Mouse (Mus musculus): ENCODE measurements around the gene Lyrm1. TPM values are rescaled to one million over a fixed set of nuclear protein-coding genes. Genes with fewer than 3 reads are reported as not detected.
A peak's percentile ranks its signal among the peaks of the same experiment; 100 is the strongest.

Gene Lyrm1
- polyA plus RNA-seq, 1 experiment from 2014 or later = 9.5 TPM

DNA sequence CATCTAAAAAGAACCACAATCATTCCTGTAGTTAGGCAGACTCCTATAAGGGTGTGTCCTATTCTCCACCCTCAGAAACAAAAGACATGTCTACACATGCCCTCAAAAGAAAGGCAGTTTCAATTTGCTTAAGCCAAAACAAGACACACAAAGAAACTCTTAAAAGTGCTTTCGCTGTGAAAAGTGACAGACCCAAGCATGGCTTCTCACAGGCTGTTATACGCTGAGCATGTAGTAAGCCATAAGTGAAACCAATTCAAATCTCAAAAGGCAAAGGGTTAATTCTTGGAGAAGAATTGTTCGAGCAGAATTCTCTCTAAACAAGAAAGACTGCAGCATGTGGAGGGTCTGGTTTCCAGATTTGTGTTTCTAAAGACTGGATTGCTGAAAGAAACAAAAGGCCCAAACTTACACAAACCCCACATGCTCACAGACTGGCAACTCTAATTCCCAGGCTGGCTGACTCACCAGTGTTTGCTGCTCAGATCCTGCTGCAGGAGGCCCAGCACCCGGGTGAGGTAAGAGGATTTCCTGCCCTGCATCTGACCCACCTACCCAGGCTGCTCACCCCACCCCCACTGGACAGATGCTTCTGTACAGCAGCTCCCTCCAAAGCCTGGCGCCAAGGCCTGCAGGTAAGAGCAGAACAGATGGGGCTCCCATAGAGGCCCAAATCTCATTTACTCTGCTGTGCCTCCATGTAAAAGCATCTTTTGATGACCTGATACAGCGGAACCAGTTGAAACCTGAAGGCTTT, 34.1 kb upstream of the Lyrm1 start:
- WGBS = 39% methylated on average over 6 of the region's 6 CpGs
- H3K27ac ChIP-seq = peak overlapping the region; percentile 45

DNA sequence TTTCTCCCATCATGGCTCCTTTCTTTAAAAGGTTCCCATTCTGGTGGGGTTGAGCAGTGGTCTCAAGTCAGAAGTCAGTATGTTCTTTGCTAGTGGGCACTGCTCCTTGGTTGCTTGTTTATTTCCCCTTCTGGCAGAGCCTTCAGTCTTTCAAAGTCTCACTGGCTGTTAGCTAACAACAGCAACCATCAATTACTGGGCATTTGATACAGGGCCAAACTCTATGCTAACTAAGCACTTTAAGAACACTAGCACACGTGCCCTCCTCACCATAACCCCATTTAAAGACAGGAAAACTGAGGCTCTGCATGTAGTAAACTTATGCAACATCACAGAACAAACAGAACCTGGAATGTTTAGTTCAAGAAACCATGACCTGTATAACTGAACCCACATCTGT, 33.5 kb upstream of the Lyrm1 start:
- Histone ChIP-seq H3K4me2 (replicated peaks) (no peak overlapping the region), H3K27ac (peak overlapping the region; percentile 45; the same call in 1 of the 2 replicates), H3K4me3 (replicated peaks) (no peak overlapping the region), H3K36me3 (peaks cover 10% of the 10 kb centered on the region), H3K27me3 (replicated peaks) (no peaks in the 10 kb centered on the region), H3K9ac (no peak overlapping the region), H3K4me1 (replicated peaks) (peaks cover 8% of the 10 kb centered on the region; the same call in 1 of the 2 replicates), H3K9me3 (no peaks in the 10 kb centered on the region)
- ATAC-seq = no peak
- 33% methylated on average over 1 of the region's 1 CpGs for WGBS

More for the DNA sequence above, 34.1 kb upstream of the Lyrm1 start:
- Histone ChIP-seq H3K27me3 (replicated peaks) (no peaks in the 10 kb centered on the region), H3K4me3 (replicated peaks) (no peak overlapping the region), H3K4me1 (replicated peaks) (peaks cover 8% of the 10 kb centered on the region; the same call in 1 of the 2 replicates), H3K9ac (no peak overlapping the region), H3K36me3 (peaks cover 10% of the 10 kb centered on the region), H3K4me2 (replicated peaks) (no peak overlapping the region), H3K9me3 (no peaks in the 10 kb centered on the region)
- peak; percentile 79 for ATAC-seq

DNA sequence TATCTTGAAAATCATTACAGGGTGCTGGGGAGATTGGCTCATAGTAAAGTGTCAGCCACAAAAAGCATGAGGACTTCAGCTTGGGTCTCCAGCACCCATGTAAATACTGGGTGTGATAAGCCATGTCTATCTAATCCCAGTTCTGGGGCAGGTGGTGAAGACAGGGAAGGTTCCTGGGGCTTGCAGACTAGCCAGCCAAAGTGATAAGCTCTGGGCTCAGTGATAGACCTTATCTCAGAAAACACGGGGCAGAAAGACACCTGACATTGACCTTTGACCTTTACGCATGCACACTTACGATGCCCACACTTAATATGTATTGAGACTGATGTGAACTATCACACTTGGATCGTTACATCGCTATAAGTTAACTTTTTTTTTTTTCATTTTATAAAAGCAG, 31.2 kb upstream of the Lyrm1 start:
- Histone ChIP-seq H3K27ac (no peak overlapping the region), H3K36me3 (peaks cover 2% of the 10 kb centered on the region; the same call in 1 of the 2 replicates), H3K4me3 (replicated peaks) (no peak overlapping the region), H3K9me3 (no peaks in the 10 kb centered on the region), H3K9ac (no peak overlapping the region), H3K4me2 (replicated peaks) (no peak overlapping the region), H3K4me1 (replicated peaks) (peaks cover 8% of the 10 kb centered on the region; the same call in 1 of the 2 replicates), H3K27me3 (replicated peaks) (no peaks in the 10 kb centered on the region)
- 61% methylated on average over 5 of the region's 5 CpGs for WGBS
- ATAC-seq = no peak; the same call in 1 of the 2 replicates

DNA sequence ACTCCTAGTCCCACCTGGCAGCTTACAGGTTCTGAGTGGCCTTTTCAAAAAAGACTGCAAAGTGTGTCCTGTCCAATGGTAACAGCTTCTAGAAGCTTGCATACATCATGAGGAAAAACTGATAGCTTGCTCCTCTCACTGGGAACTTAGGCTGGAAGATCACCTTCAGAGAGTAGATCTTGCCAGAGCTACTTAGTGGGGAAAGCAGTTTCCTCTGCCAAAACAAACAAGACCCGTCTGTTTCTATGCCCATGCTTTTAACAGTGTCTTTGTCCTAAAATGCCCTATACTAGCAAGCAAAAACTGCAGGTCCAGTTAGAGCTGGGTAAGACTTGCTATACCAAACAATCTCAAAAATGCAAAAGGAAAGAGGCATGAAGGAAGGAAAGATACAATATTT, 29.5 kb upstream of the Lyrm1 start:
- H3K9me3 ChIP-seq = no peaks in the 10 kb centered on the region
- H3K36me3 ChIP-seq = no peaks in the 10 kb centered on the region
- no peak overlapping the region for H3K4me2 ChIP-seq (replicated peaks)
- H3K27me3 ChIP-seq (replicated peaks) = no peaks in the 10 kb centered on the region
- no peak for ATAC-seq
- no peak overlapping the region for H3K9ac ChIP-seq
- no peak overlapping the region for H3K4me3 ChIP-seq (replicated peaks)
- H3K4me1 ChIP-seq (replicated peaks) = peaks cover 5% of the 10 kb centered on the region; the same call in 1 of the 2 replicates
- H3K27ac ChIP-seq = no peak overlapping the region
- WGBS = 52% methylated on average over 1 of the region's 1 CpGs

DNA sequence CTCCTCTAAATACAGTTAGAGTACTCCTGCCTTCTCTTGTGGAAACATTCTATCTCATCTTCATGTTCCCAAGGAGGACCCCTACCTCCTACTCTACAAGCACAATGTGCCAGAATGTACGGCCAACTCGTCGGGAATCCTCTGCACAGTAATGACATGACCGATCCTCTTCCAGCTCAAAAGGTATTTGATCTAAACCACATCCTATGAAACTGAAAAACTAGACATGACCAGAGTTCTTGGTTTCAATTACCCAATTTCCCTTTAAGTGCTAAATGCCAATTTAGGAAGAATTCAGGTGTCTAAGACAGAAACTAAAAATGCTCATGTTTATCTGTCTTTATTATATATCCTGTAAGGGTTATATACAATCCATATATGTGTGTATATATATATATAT, 23.5 kb upstream of the Lyrm1 start:
- H3K36me3 ChIP-seq = no peaks in the 10 kb centered on the region
- no peak overlapping the region for H3K4me3 ChIP-seq (replicated peaks)
- H3K27ac ChIP-seq = no peak overlapping the region
- 94% methylated on average over 4 of the region's 4 CpGs for WGBS
- no peaks in the 10 kb centered on the region for H3K27me3 ChIP-seq (replicated peaks)
- no peak overlapping the region for H3K9ac ChIP-seq
- H3K4me2 ChIP-seq (replicated peaks) = no peak overlapping the region
- ATAC-seq = no peak
- no peaks in the 10 kb centered on the region for H3K9me3 ChIP-seq
- H3K4me1 ChIP-seq (replicated peaks) = no peaks in the 10 kb centered on the region

DNA sequence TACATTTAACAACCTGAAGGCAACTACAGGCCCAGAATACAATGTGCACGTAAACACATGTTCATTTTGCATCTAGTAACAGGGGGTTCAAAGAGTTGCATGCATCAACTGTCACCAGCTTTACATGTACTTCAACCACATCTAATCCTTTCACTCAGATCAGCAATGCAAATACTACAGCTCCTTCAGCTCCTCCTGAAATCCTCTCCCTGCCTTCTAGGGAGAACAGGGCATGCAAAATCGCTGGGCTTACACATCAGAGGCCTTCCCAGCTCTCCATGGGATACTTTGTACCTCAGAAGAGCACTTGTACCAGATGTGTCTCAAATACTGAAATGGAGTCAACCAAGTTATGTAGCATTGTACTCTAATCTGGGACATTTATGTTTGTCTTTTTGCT, 22.6 kb upstream of the Lyrm1 start:
- H3K4me2 ChIP-seq (replicated peaks) = no peak overlapping the region
- no peak overlapping the region for H3K27ac ChIP-seq
- H3K4me1 ChIP-seq (replicated peaks) = no peaks in the 10 kb centered on the region
- H3K36me3 ChIP-seq = no peaks in the 10 kb centered on the region
- H3K9me3 ChIP-seq = no peaks in the 10 kb centered on the region
- no peak overlapping the region for H3K9ac ChIP-seq
- ATAC-seq = no peak
- H3K4me3 ChIP-seq (replicated peaks) = no peak overlapping the region
- H3K27me3 ChIP-seq (replicated peaks) = no peaks in the 10 kb centered on the region
- 61% methylated on average over 2 of the region's 2 CpGs for WGBS

DNA sequence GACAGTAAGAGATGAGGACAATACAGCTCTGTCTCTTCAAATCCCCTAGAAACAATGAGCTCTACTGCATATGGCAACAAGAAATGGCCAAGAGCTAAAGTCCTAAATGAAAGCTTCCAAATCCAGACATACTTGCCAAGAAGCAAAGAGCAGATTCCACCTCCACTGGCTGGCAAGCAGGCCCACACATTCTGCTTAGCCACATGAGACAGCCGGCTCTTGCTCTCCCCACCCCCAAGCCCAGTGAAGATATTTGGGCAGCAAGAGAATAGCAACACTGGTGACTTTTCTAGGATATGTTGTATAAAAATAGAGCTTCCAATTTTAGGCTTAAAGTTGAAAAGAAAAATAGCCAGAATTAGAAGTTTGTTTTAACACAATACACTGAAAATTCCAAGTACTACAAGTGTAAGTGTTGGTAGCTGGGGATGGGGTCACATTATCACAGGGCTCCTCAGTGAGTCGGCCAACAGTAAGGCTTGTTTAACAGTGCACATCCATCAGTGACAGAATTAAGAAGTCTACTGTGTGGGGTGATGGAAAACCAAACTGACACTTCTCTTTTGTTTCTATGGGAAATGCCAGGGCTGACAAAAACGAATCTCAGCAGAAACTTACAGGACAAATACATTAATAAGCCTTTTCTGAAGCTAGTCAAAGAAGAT, 19.8 kb upstream of the Lyrm1 start:
- no peaks in the 10 kb centered on the region for H3K4me1 ChIP-seq (replicated peaks)
- WGBS = 57% methylated on average over 3 of the region's 3 CpGs
- H3K27me3 ChIP-seq (replicated peaks) = no peaks in the 10 kb centered on the region
- no peak overlapping the region for H3K27ac ChIP-seq
- ATAC-seq = no peak
- no peaks in the 10 kb centered on the region for H3K9me3 ChIP-seq
- no peak overlapping the region for H3K4me3 ChIP-seq (replicated peaks)
- no peak overlapping the region for H3K9ac ChIP-seq
- 0 out of 2 replicates have a peak, but pooled peaks cover 2% of the 10 kb centered on the region for H3K36me3 ChIP-seq
- no peak overlapping the region for H3K4me2 ChIP-seq (replicated peaks)

DNA sequence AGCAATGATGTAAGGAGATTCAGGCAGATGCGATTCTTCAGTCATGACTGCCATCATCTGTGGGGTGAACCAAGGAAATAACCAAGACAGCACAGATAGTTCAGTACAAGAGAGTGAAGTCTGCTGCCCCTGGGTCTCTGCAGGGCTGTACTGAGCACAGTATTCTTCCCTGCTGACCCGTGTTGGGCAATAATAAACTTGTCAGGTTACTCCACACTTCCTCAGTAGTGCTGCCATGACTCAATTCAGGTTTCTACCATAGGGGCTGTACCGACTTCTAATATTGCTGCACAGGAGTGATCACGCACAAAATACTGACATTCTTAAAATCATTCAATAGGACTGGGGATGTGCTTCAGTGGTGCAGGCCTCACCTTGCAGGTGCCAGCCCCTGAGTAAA, 16.5 kb upstream of the Lyrm1 start:
- Histone ChIP-seq H3K27ac (no peak overlapping the region), H3K9ac (no peak overlapping the region), H3K27me3 (replicated peaks) (no peaks in the 10 kb centered on the region), H3K4me3 (replicated peaks) (no peak overlapping the region), H3K9me3 (no peaks in the 10 kb centered on the region), H3K4me1 (replicated peaks) (no peaks in the 10 kb centered on the region), H3K36me3 (0 out of 2 replicates have a peak, but pooled peaks cover 2% of the 10 kb centered on the region), H3K4me2 (replicated peaks) (no peak overlapping the region)
- WGBS = 87% methylated on average over 4 of the region's 4 CpGs
- no peak for ATAC-seq

DNA sequence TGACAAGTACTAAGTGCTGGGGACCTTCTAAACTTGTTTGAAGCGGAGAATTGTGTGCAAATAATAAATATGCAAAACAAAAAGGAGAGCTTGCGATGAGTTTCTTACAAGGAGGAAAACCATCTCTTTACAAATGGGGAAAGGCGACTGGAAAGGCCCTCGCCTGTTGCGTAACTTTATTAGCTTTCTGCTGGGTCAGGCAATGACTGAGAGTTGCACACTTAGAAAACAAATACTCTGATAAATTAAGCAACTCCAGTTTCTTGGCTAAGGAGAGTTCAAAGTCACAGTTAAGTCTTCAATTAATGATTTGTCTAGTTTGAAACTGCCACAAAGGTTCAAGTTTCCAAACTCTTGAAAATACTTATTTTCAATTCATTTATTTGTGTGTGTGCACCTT, 15.3 kb upstream of the Lyrm1 start:
- Histone ChIP-seq H3K27ac (peak overlapping the region; percentile 60; the same call in 1 of the 2 replicates), H3K9ac (no peak overlapping the region), H3K27me3 (replicated peaks) (no peaks in the 10 kb centered on the region), H3K4me2 (replicated peaks) (no peak overlapping the region), H3K9me3 (no peaks in the 10 kb centered on the region), H3K36me3 (0 out of 2 replicates have a peak, but pooled peaks cover 2% of the 10 kb centered on the region), H3K4me3 (replicated peaks) (no peak overlapping the region), H3K4me1 (replicated peaks) (no peaks in the 10 kb centered on the region)
- WGBS = 71% methylated on average over 5 of the region's 5 CpGs
- peak; percentile 79 for ATAC-seq

DNA sequence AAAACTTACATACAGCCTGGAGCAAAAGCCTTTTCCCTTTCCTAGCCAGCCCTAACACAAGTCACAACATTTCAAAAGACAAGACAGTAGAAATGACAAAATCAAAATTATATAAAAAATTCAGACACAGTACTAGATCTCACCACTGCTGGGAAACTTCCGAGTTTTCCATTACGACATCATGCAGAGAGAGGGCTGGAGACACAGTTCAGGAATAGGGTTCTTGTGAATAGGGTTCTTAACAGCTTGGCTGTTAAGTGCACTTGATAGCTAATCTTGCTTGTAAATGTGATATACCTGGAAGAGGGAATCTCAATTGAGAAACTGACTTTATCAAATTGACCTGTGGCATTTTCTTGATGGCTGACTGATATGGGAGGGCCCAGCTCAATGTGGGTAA, 14.4 kb upstream of the Lyrm1 start:
- H3K27ac ChIP-seq = no peak overlapping the region
- 0 out of 2 replicates have a peak, but pooled peaks cover 2% of the 10 kb centered on the region for H3K36me3 ChIP-seq
- H3K4me2 ChIP-seq (replicated peaks) = no peak overlapping the region
- H3K9me3 ChIP-seq = no peaks in the 10 kb centered on the region
- no peak overlapping the region for H3K4me3 ChIP-seq (replicated peaks)
- H3K4me1 ChIP-seq (replicated peaks) = no peaks in the 10 kb centered on the region
- H3K27me3 ChIP-seq (replicated peaks) = no peaks in the 10 kb centered on the region
- 70% methylated on average over 2 of the region's 2 CpGs for WGBS
- ATAC-seq = peak; percentile 76
- no peak overlapping the region for H3K9ac ChIP-seq

DNA sequence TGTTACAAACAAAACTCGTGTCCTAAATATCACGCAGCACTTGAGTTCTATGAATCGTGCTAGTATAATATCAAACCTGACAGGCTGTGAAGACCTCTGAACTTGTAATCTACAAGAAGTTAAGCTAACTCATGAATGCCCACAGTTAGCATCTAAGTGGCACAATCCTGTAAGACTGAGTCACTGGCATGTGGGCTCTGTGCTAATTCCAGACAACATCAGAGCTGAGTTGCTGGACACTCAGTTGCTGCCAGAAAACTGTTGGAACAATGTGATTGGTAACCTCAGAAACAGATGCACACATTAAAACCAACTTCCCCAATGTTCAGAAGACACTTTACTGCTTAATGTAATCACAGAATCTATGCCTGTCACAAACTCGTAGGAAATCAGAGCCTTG, 7.8 kb upstream of the Lyrm1 start:
- Histone ChIP-seq H3K4me1 (replicated peaks) (0 out of 2 replicates have a peak, but pooled peaks cover 3% of the 10 kb centered on the region), H3K9me3 (no peaks in the 10 kb centered on the region), H3K4me3 (replicated peaks) (no peak overlapping the region), H3K9ac (no peak overlapping the region), H3K36me3 (no peaks in the 10 kb centered on the region), H3K27me3 (replicated peaks) (no peaks in the 10 kb centered on the region), H3K4me2 (replicated peaks) (no peak overlapping the region), H3K27ac (no peak overlapping the region)
- WGBS = 86% methylated on average over 4 of the region's 4 CpGs
- no peak for ATAC-seq

DNA sequence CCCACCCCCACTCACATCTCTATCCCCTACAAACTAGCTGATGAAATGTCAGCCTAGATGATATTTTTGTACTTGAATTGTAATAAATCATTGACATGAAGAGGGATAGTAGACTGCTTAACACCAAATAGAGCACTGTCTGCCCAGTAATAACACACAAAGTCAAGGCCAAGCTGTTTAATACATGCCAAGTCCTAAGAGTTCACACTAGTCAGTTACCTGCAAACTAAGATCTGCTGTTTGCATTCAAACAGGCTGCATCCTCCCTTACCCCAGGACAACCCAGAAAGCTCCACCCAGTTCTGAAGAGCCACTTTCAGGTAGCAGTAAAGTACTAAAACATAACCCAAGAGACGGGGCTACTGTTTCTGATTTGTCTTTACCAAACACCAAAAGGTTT, 3.5 kb upstream of the Lyrm1 start:
- 78% methylated on average over 1 of the region's 1 CpGs for WGBS
- H3K27ac ChIP-seq = no peak overlapping the region
- no peaks in the 10 kb centered on the region for H3K36me3 ChIP-seq
- no peaks in the 10 kb centered on the region for H3K9me3 ChIP-seq
- H3K27me3 ChIP-seq (replicated peaks) = no peaks in the 10 kb centered on the region
- no peak overlapping the region for H3K4me2 ChIP-seq (replicated peaks)
- H3K4me3 ChIP-seq (replicated peaks) = no peak overlapping the region
- ATAC-seq = no peak
- 0 out of 2 replicates have a peak, but pooled peaks cover 5% of the 10 kb centered on the region for H3K4me1 ChIP-seq (replicated peaks)
- H3K9ac ChIP-seq = no peak overlapping the region

Measured in intestine, embryonic 15.5 days (tissue).